Mouse (Mus musculus) lung, postnatal 25 days (tissue): Measurements from ENCODE around the gene Znhit6.

ENCODE experiments used
- DNase-seq: peaks from one replicate; pipeline ENCODE4 v3.0.0; 2022; ENCODE audit warnings: low spot score

Gene Znhit6

DNA sequence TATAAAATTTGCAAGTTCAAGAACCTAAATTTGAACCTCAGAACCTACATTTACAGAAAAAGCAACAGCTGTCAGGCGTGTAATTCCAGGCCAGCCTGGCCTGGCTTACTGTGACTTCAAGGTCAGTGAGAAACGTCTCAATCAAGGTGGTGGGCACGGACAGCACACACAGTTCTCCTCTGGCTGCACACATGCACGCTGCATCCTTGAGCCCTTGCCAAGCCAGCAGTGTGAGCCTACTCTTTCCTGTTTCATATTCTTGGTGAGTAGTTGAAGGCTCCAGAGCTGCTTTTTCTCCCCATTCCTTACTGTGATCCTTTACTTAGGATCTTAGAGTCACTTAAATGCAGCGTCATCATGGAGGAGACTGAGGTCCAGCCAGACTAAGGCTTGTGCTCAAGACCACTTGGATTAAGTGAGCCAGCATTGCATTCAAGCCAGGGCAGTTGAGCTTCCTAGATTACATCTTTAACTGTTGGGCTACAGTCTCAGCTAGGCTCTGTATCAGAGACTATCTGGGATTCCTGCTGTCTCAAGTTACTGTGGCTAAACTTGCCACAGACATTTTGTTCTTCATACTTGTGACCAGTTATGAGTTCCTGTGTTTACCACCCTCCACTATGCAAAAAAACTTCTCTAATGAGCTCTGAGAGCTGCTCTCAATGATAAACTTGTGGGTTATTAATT lies 29.6 kb downstream of the Znhit6 start:
- no peak for DNase-seq

DNA sequence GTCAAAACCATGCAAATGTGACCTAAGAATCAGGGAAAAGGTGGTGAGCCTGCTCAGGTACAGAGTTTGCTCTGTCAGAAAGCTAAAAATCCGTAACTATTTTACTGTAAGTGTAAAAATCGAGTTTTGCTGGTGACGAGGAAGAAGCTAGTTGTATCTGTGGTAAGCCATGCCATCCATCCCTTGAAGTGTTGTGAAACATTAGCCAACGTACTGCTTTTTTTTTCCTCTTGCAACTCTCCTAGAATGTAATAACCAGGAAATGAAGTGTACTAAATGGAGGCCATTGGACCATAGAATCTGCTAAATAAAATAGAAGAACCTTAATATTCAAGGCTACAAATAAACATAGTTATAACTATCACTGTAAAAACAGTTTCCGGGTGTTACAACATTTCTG lies 32.3 kb downstream of the Znhit6 start:
- no peak for DNase-seq

DNA sequence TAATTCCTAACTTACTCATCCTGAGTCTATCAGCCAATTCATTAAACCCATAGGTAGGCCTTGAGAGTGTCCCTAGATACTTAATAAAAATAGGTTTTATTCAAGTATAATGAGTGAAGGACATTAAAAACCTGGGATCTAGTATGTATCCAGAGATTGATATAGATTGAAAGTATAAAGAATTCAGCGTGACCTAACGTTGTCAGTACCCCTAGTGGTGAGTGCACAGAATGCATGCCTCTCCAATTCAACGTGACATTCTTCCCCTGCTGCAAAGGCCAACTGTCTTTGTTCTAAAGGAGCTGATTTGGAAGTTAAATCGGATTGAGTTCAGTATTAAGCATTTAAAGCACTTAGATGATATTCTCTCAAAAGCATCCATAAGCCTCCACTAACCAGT lies 36.7 kb downstream of the Znhit6 start:
- DNase-seq, result peak; percentile 20

DNA sequence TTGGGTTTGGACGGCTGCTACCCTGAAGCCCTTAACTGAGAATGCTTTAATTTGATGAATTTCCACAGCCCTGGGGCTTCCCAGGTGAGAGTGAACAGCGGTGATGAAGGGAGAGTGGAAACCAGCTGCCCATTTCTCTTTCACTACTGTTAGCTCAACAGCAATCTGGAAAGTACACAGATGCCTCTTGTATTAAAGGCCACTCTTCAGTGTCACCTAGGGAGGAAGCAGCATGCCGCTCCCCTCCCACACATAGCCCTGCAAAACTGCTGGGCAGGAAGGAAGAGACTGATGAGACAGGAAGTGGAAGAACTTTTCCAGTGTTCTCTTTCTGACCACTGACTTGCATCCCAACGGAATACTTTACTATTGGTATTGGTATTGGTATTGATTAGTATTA lies 37.2 kb downstream of the Znhit6 start:
- no peak for DNase-seq

DNA sequence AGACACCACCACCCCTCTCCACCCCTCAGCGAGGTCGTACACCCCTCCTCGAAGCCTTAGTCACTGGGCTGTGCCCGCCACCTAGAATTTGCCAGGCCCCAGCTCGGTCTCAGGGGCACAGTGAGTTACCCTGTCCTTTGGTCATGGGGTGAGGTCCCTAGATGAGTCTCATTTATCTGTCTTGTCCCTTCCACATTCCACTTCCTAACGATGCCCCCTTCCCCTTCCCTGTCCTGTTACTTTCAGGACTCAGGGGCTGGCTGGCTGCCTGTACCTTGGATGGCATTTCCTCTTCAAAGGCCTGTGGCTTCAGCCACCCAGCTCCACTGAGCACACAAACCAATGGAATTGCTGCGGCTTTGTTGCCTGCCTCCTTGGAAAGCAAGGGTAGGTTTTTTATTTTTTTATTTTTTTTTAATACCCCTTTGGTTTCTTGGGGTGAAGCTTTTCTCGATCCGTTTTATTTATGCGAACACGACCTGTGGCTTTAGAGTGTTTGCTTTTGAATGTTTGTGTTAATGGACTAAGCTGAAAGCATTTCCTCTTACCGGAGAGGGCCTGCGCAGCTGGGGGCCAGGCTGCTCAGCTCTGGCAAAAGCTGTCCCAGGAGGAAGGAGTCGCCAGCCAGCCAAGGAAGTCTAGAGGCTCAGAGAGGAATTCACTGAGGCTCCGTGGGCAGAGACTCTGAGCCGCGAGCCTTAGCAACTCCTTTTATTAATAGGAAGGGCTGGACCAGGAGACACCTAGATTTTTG lies 38.5 kb downstream of the Znhit6 start:
- DNase-seq, result peak; percentile 53

DNA sequence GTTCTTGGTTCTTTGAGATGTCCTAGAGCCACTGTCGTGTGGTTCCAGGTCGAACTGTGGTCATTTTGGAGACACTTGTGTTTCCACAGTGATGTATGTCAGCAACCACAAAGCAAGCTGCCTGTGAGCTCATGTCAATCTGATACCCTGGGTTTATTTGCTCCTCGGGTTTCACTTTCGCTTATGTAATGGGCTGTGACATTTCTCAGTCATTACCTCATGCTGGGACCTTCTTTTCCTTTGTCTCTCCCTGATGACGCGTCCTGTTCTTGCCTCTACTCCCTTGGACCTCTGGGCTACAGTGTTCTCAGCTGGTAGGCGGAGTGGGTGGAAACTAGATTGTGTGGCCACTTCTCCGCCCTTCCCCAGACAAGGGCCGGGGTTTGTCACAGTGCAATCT lies 42.3 kb downstream of the Znhit6 start:
- DNase-seq, result peak; percentile 10

DNA sequence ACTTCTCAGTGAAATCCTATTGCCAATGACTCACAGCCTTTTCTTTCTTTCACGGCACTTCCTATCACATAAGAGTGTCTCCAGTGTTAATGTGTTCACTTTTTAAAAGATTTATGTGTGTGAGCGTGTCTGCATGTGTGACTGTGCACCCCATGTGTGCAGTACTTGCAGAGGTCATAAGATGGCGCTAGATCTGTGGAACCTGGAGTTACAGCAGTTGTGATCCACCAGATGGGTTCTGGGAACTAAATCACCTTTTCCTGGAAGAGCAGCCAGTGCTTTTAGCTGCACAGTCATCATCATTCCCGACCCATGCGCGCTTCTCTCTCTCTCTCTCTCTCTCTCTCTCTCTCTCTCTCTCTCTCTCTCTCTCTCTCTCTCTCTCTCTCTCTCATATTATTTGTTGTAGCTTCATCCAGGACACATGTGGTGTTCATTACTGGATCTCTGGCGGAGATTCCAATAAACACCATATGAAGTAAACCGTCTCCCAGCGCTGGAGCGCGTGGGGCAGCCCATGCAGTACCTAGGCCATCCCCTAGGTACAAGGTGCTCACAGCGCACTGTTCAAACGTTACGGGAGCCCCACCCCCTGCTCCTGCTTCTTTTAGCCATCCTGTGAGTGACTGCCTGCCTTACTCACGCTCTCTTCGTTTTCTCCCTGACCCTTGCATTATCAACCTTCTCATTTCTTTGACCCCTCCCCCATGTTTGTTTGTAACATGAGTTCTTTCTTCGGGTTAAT lies 43.8 kb downstream of the Znhit6 start:
- DNase-seq, result no peak

DNA sequence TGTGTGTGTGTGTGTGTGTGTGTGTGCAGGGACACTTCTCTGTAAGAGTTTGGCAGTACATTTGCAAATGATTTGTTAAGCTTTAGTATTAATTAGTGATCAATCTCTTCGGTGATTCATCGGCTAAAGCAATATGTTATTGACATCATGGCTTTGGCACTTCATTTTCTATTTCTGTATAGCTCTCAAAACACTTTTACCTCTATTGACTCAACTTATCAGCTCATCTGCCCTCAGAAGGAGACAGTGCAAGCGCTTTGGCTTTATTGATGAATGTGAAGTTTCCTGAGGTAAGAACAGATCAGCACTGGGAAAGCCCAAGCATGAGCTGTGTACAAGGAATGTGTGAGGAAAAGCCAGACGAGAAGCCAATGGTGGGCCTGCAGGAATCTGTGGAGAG lies 45.2 kb downstream of the Znhit6 start:
- DNase-seq, result no peak

DNA sequence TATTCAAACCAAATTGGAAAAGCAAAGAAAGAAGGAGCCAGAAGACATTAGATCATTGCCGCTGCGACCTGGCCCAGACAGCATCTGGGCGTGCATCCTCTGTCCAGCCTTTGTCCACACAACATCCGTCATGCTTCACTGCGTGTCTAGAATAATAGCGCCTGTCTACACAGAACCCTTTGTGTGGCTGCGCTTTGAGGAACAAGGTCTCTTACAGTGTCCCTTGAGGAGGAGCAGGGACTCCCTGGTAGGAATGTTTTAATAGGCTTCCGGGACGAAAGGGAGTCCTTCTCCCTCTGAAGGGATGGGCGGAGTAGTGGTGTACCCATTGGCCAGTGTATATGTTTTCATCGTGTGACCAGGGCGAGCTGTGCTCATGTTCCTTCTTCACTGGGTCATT lies 47.0 kb downstream of the Znhit6 start:
- DNase-seq, result no peak

DNA sequence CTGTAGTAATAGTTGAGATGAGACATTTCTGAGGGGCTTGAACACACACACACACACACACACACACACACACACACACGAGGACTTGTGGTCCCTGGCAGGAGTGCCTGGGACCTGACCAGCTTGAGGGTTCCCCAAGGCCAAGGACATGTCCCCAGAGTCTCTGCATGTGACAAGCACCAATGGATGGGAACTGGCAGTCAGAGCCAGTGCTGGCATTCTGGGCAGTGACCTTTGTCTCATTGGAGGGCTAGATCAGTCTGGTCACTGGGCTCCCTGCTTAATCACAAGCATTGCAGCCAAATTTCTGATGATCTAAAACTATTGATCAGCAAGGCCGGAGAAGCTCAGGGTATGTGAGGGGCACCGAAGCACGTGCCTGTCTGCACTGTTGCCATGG lies 48.8 kb downstream of the Znhit6 start:
- DNase-seq, result no peak

DNA sequence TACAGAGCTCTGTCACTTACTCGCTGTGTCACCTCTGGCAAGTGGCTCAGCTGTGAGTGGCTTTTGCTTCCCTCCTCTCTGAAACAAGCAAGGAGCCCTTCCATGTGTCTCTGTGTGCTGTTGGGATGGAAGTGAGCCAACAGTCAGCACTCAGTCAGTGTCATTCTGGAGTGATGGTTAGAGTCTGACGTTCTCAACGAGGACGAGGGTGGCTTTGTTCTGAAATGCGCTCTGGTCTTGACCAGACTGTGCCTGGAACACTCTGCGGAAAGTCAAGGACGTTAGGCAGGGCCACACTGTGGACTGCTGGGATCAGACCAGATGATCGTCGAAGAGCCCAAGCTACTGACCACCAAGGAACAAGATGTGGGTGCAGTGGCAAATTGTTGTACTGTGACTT lies 49.5 kb downstream of the Znhit6 start:
- no peak for DNase-seq

DNA sequence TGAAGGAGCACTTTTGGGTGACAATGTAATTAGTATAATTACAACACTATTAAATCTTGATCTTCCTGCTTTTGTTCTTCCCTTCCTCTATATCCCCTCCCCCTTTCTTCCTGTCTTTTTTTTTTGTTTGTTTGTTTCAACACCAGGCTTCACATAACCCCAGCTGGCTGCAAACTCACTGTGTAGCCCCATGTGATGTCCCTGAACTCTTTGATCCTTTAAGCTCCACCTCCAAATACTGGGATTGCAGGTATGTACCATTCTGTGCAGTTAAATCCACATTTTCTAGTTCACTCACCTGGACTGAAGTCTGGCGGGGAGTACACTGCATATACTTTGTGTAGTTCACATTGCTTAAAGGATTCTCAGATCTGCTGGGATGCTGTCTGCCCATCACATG lies 50.1 kb downstream of the Znhit6 start:
- DNase-seq, result no peak

DNA sequence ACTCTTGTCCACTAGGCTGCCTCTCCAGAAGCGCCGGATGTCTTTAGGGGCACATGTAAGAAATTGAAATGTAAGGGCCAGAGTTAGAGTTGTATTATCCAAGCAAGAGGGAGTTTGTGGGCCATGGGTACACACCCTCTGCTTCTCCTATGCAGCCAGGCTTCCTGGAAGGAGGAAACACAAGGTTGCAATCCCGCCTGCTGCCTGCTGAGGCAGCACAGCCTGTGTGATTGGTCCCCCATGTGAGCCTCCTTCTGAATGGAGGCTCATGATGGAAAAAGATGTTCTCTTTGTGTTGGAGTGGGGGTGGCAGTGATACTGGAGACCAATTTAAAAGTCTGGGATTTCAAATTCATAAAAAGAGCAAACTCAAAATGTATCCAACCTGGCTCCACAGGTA lies 51.8 kb downstream of the Znhit6 start:
- DNase-seq, result no peak

DNA sequence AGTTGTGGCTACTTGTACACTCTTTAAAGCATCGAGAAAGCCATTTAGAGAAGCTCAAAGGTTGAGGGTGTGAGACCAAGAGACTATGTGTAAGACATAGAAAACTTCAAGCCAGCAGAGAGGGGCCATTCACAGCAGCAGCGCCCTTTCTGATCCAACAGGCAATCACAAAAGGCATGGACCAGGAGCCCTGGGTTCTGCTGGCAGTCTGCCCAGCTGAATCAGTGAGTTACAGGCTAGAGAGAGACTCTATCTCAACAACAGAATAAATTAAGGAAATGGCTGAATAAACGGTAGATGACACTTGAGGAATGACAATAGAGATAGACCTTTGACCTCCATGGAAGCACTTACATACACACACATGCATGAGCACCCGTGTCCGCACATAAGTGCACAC lies 52.6 kb downstream of the Znhit6 start:
- no peak for DNase-seq

DNA sequence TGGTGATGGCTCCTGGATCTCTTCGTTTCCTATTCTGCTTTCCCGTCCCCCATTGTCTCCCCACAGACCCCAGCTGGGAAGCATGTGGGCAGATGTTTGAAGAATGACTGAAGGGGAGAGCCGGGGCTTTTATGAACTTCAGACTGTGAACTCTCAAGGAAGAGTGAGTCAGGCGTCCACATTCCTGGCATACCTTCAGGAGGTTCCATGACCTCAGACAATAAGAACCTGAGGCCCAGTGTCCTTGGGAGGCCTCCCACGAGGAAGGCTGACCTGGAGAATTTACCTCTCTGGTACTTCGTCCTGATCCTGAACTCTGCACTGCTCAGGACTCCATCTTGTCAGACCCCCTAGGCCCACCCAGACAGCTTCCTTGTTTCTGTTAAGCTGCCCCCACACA lies 56.9 kb downstream of the Znhit6 start:
- DNase-seq, result no peak

DNA sequence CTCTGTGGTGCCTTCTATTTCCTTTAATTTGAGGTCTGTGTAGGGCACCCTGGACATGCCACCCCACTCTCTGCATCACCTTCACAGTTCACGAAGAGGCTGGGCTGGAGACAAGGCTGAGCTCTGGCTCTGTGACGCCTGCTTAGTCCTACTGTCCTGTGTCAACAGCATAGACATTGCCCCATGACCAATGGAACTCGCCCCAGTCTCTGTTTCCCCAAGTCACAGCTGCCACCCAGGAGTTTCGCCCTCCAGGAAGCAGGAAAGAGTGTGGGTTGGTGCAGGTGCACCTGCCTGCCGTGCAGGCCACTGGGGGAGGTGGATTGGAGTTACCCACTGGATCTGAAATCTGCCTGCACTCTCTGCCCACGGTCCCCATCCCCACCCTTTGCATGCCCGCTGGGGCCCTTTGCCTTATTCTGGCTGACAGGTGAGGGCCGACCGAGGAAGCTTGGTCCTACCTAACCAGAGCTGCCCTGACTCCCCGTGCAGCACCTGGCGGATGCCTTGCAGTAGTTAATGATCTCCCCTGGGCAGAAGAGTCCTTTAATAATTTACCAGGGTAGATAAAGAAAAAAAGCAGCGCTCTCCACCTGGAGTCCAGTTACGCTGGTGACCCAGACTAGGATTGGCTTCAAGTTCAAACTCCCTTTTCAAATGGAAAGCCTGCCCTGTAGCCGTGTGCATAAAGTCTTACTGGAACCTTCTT lies 58.2 kb downstream of the Znhit6 start:
- DNase-seq, result no peak

DNA sequence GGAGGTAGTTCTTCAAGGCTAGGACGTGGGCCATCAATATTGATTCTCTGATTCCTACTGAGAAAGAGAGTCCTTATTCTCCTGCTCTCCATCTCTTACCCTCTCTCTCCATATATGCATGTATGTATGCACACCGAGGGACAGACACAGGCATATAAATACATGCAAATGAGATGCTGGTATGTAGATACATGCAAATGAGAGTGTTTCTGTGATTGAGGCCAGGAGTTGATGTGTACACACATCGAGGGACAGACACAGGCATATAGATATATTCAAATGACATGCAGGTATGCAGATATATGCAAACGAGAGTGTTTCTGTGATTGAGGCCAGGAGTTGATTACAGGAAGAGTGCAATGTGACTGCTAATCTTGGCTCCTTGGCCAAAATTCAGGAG lies 64.2 kb downstream of the Znhit6 start:
- DNase-seq, result no peak

DNA sequence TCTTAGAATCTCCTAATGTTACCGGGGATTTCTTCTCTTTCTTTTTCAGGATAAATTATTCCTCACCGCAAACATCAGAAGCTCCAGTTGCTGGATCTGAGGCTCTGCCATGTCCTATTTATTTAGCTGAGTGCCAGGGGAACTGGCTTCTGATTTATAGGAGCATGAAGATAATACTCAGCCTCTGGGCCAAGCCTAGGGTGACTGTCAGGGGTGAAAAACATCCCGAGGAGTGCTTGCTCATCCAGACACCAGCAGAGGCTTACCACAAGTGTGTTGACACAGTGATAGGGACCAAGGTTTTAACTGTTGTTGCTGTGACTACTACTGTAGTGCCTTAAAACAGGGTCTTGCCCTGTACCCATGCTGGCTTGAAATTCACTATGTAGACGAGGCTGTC lies 64.6 kb downstream of the Znhit6 start:
- DNase-seq, result no peak

DNA sequence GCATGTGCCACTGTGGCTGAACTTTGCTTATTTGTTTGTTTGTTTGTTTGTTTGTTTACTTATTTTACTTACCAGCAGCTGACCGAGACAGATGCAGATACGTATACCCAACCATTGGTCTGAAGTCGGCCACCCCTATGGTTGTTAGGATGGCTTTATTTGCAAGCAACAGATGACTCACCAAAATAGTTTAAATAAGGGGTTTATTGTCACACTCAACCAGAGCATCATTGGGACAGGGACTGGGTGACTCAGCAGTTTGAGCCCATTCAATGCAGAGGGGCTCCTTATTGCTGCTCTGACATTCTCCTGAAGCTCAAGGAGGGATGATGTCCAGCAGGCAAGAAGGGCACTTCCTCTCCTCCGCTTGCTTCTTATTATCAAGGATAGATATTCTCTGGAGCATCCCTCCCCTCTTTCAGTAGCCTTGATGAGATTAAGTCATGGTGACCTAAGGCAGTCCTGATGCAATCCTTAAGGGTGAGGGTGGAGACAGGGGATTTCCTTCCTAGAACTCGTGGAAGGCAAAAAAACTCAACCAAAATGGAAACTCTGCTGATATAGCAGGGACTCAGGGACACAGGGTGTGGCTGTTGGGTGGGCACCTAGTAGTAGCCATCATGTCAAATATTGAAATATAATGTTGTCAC lies 65.2 kb downstream of the Znhit6 start:
- DNase-seq, result no peak

DNA sequence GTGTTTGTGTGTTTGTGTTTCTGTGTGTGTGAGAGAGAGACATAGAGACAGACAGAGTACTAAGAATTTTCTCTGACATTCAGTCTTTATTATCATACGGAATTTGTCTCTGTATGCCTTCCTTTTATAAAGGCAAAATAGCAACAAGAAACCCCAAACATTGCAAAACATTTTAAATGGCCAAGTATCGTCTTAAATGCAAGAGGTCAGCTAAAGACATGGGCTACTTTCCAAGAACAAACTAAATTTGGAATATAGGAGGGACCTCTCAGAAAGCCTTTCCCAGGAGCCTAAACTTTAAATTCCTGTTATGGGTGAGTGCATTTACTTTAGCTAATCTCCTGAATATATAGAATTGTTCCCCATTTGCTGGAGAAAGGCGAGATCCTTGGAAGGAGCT lies 65.9 kb downstream of the Znhit6 start:
- DNase-seq, result no peak

DNA sequence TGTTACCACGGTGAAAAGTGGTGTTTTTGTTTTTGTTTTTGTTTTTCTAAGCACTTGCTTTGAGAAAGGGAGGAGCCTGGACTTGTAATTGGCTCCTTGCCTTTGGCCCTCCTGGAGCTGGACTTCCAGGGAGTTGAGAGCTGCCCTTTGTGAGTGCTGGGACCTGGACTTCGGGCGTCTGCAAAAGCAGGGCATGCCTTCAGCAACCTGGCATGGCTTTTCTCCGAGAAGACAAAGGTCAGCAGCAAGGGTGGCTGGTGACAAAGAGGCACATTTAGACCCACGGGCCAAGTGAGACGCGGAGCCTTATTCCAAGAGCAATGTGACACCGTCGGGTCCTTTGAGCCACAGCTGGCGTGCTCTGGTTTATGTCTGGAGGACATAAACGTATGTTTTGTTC lies 66.9 kb downstream of the Znhit6 start:
- no peak for DNase-seq

DNA sequence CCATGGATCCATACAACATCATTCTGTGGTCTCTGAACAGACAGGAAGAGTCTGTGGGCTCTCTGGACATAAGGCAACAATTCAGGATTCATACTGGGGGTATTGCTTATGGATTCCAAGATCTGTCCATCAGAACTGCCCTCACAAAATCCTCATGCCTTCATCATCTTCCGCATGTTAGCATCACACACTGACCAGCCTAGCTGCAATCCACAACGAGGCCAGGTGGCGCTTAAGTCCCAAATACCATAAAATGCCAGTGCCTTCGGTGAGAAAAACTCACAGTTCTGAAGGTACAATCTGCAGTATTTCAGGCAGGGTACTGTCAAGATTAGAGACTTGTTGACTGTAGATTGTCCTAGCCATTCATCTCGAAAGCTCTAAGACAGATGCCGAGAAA lies 69.5 kb downstream of the Znhit6 start:
- no peak for DNase-seq
